Mouse (Mus musculus) T-cell, adult 2 months (primary cell): ENCODE results near the gene Gm15097.
"Not testable (repeated sequence)": the region's sequence is repeated elsewhere in the genome, so short reads cannot be mapped to it uniquely, and the experiment has no call there.

Experiments
- DNase-seq: peaks from one replicate; pipeline ENCODE4 v3.0.0; 2022; ENCODE audit warnings: low spot score

Gm15097 gene

DNA sequence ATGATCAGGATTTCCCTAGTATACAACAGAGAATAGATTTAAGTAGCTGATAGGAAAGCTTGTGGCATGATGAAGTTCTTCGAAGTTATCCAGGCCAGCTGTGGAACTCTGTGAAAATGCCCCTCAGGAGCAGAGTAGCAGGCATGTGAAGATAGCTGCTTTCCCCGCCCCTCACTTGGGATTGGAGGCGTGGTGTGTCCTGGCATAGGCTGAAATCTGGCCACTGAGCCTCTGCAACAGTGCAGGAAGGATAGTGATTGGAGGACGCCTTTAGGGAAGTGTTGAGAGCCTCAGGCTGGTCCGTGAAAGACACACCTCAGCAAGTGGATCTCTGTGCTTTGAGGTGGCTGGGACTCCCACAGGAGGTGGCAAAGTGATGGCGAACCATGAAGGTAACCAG lies at the start of gene Gm15097:
Gene Gm15097, plus strand, starts transcription at position 301 of the 400 bp plus-strand sequence.
- not testable (repeated sequence) for DNase-seq

DNA sequence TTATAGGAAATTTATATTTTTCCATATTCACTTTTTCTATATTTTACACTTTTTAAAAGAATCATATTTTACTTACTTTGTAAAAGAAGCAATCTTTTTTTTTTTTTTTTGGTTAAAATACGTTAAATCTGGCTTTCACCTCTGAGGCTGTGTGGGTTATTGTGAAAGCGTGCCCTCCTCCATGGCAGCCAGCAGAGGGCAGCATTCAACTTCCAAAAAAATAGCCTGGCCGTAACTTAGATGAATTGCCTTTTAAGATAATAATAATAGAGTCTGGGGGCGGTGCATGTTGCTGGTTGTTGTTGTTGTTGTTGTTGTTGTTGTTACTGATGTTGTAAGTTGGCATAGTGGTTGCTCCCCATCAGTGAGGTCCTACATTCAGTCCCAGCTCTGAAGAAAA lies 21.4 kb upstream of the Gm15097 start:
- not testable (repeated sequence) for DNase-seq

DNA sequence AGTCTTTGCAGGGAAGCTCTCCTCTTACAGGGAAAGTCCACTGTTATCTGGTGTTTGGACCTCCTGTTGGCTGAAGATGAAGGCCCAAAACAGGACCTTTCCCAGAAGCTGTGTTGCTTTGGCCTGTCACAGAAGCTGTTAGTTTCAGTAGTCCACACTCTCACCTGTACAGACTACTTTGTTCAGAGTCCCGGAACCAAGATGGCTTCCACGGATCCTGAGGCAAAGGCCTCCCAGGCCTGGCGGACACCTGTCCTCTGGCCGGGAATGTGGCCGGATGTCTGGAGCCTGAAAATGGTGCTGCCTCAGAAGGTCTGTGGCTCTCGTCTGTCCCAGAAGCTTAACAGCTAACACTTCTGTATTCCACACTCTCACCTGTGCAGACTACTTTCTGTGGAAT lies 26.9 kb downstream of the Gm15097 start:
- DNase-seq: not testable (repeated sequence)
